Mouse (Mus musculus): ENCODE results near the gene Zc3h14.

The Zc3h14 gene

GRCm38 (mm10) chr12:98737801-98738350 is 8.9 kb upstream of the Zc3h14 start:
- in situ Hi-C loops (cut with MboI) = no loop called here

GRCm38 (mm10) chr12:98741011-98741501 is 5.7 kb upstream of the Zc3h14 start:
- in situ Hi-C loops (cut with MboI) = no loop called here

GRCm38 (mm10) chr12:98745626-98746025 is 1.1 kb upstream of the Zc3h14 start:
- in situ Hi-C loops (cut with MboI) = no loop called here

DNA sequence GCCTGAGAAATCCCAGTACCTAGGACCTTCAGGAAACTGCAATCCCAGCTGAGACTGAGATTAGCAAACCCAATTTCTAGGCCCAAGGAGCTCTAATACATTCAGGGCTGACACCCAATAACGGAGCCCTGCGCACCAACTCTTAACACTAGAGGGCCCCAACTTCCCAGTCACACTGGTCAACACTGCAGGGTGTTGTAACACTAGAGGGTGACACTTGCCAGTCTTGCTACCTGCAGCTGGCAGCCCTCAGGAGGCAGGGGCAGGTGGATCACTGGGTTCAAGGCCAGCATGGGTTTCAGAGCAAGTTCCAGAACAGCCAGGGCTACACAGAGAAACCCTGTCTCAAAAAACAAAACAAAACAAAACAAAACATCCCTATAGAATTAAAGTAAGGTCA is 633 bp upstream of the Zc3h14 start:
- in situ Hi-C loops (cut with MboI) = no loop called here

DNA sequence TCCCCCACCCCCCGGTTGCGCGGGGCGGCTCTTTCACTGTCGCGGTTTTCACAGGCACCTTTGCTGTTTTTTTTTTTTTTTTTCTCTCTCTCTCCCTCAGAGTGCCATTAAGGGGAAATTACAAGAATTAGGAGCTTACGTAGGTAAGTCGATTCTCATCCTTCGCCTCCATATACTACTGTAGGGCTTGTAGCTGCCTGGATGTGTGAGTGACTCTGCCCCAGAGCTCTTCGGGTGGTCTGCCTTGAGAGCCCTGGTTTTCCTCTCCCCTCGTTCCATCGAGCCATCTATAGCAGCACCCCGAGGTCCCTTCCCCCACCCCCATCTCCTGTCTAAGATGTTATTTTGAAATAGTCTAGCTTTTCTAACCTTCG is 603 bp downstream of the Zc3h14 start:
- in situ Hi-C loops (cut with MboI) = no loop called here

DNA sequence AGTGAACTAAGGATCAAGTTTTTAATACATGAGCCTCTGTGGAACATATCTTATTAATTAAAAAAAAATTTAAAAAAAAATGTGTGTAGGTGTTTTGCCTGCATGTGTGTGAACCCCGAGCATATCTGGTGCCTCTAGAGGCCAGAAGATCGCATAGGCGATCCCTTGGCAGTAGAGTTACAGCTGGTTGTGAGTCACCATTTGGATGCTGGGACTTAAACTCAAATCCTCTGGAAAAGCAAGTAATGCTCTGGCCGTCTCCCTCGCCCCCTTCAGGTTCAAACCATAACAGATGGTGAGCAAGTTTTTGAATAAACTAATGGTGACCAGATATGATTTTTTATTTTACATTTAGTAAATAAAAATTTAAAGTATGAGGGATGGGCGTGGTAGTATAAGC is 10.9 kb downstream of the Zc3h14 start:
- in situ Hi-C loops (cut with MboI) = no loop called here

- in situ Hi-C loops (cut with MboI) = no loop called here
These were observed 12.9 kb downstream of the Zc3h14 start for GRCm38 (mm10) chr12:98759700-98760099.

- in situ Hi-C loops (cut with MboI) = no loop called here
These were observed 19.5 kb downstream of the Zc3h14 start for GRCm38 (mm10) chr12:98766241-98766640.

GRCm38 (mm10) chr12:98777509-98777908 is 30.7 kb downstream of the Zc3h14 start:
- in situ Hi-C loops (cut with MboI) = no loop called here

DNA sequence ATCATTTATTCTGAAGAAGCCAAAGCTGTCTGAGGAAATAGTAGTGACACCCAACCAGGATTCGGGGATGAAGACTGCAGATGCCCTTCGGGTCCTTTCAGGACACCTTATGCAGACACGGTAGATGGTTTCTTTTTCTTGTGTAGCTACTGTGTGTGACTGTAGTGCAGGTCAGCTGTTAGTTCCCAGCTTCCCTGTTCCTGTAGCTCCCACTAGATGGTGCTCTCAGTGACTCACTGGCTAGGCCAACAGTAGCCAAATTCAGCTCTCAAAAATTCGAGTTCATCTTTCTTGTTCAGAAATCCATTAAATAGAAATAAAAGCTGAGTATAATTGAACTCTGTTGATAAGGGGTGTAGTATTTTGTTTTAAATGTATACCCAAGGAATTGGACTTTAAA is 32.4 kb downstream of the Zc3h14 start:
- in situ Hi-C loops (cut with MboI) = no loop called here

- in situ Hi-C loops (cut with MboI) = no loop called here
These were observed 37.5 kb downstream of the Zc3h14 start for GRCm38 (mm10) chr12:98784251-98784650.

- in situ Hi-C loops (cut with MboI) = no loop called here
These were observed 49.1 kb downstream of the Zc3h14 start for GRCm38 (mm10) chr12:98795731-98796318.

DNA sequence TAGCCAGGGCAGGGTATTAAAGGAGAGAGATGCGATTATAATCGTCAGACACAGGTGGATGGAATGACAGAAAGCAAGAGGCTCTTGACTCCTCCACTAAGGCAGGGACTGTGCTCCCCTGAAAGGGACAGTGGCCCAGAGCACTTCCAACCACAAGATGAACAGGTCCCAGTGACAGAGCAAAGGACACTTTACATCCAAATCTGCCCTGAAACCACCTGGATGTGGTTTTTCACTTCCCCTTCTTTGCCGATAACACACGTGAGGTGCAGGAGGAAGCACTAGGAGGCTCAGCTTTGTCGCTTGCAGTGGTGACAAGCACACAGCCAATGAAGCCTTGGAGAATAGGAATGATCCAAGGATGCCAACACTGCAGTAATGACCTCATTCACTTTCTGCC is 53.6 kb downstream of the Zc3h14 start:
- in situ Hi-C loops (cut with MboI) = no loop called here

DNA sequence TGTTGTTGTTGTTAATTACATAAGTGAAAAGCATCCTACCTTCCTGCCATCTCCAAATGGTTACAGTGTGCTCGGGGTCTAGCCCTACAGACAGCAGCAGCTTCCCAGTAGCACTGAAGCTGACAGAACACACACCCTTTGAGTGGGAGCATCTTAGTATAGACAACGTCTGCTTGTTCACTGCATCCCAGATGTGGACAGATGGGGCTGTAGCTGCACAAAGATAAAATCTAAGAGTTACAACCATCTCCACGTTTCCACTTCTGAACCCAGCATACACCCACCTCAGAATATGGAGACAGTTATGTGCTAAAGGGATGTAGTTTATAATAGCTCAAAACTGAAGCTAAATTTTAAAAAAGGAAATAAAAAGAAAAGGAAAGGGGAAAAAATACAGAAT is 55.5 kb downstream of the Zc3h14 start:
- in situ Hi-C loops (cut with MboI) = no loop called here

- in situ Hi-C loops (cut with MboI) = no loop called here
These were observed 57.4 kb downstream of the Zc3h14 start for GRCm38 (mm10) chr12:98804078-98804748.

- in situ Hi-C loops (cut with MboI) = no loop called here
These were observed 74.0 kb downstream of the Zc3h14 start for GRCm38 (mm10) chr12:98820781-98821180.

DNA sequence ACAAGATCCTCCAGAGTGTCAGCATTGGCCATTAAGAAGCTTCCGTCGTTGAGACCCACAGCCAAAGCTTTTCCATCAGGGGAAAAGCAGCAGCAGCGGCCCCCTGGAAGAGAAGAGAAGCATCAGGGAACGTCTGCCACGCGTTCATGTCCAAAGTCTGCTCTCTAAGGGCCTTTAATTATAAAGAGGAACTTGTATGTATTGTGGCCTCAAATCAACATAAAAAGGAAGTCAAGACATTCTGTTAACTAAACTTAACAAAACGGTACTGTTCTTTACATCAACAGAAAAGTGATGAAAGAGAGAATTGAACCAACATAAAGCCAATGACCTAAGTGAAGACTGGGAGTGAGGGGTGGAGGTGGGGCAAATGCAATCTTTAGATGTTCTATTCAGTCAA is 84.4 kb downstream of the Zc3h14 start:
- in situ Hi-C loops (cut with MboI) = no loop called here

DNA sequence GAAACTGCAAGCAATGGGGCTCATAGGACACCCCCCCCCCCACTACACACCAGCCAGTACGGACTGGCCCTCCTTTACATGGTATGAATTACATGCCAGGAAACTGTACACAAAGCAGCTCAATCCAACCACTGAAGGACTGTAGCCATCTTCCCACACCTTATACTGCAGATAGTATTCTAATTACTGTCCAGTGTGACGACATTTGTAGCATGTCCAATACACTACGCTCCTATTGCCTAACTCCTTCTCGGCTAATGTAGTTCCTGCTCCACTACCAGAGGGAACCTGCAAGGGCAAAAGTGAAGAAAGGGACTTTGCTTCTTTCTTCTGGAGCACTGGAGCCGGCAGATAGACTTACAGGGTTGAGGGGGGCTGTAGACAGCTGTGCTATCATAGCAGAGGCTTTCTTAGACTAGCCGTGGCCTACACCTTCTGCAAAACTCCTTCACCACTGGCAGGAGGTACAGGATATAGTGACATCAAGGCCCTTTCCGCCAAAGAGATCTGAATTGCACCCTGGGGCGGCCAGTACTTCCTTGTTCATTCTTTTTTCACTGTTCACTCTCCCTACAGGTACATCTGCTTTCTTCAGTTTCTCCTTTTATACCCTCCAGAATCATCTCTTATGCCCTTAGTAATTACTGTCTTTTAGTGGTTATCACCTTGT is 86.3 kb downstream of the Zc3h14 start:
- in situ Hi-C loops (cut with MboI) = no loop called here

GRCm38 (mm10) chr12:98833901-98834300 is 87.1 kb downstream of the Zc3h14 start:
- in situ Hi-C loops (cut with MboI) = no loop called here

DNA sequence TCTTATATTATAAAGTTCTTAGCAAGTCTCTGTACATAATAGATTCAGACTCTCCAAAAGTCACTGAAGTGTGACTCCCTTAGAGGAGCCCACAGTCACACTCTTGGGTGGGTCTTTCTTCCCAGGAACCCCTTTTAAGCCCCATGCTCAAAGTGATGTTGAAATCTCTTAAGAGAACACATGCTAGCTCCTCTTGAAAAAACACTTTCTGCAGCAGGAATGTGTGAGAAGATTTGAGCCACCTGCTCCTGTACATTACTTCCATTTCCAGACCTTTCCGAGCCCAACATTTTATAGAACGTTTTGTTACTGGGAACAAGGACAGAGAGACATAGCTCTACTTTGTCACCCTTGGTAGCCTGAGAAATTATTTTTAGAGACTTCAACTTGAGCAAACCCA is 88.1 kb downstream of the Zc3h14 start:
- in situ Hi-C loops (cut with MboI) = no loop called here

- in situ Hi-C loops (cut with MboI) = no loop called here
These were observed 88.7 kb downstream of the Zc3h14 start for GRCm38 (mm10) chr12:98835466-98835865.
